Mouse (Mus musculus): ENCODE measurements around the gene Limch1. TPM values are rescaled to one million over a fixed set of nuclear protein-coding genes. Genes with fewer than 3 reads are reported as not detected.

Gene Limch1
- polyA plus RNA-seq, 1 experiment from 2014 or later = 25.1 TPM

- ATAC-seq (ENCODE audit: extremely low read depth, insufficient number of reproducible peaks, low FRiP score, low TSS enrichment) = no peak
- H3K27me3 ChIP-seq (replicated peaks) = no peaks in the 10 kb centered on the region
- H3K4me3 ChIP-seq = no peak overlapping the region
- no peak overlapping the region for H3K27ac ChIP-seq (replicated peaks)
- peaks cover 10% of the 10 kb centered on the region; the same call in 1 of the 2 replicates for H3K9me3 ChIP-seq
- no peak overlapping the region for H3K9ac ChIP-seq
- no peaks in the 10 kb centered on the region for H3K36me3 ChIP-seq
- peaks cover 11% of the 10 kb centered on the region for H3K4me1 ChIP-seq
- WGBS = 77% methylated on average over 9 of the region's 9 CpGs
- H3K4me2 ChIP-seq = no peak overlapping the region
Measured at GRCm38 (mm10) chr5:66908883-66909282, 163.3 kb downstream of the Limch1 start.

DNA sequence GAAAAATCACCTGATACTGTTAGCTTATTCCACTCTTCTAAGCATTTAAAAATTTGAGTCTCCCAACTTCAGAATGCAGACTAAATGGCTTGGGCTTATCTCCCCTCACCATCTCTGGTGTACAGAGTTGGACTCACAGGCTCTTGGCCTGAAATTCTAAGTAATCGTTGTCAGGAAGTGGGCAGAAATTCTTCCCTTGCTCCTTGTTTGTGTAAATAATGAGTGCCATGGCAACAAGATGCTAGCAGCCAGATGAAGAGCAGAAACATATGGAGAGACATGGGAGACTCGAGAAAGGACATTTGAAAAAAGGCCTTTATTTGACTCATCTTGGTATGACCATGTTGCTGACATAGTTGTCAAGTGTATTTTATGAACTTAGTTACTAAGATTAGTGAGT lies 164.3 kb downstream of the Limch1 start:
- Histone ChIP-seq H3K4me2 (no peak overlapping the region), H3K4me1 (peaks cover 10% of the 10 kb centered on the region), H3K9ac (no peak overlapping the region), H3K27me3 (replicated peaks) (no peaks in the 10 kb centered on the region), H3K4me3 (no peak overlapping the region), H3K27ac (replicated peaks) (no peak overlapping the region), H3K36me3 (no peaks in the 10 kb centered on the region), H3K9me3 (peaks cover 10% of the 10 kb centered on the region; the same call in 1 of the 2 replicates)
- no peak for ATAC-seq (ENCODE audit: extremely low read depth, insufficient number of reproducible peaks, low FRiP score, low TSS enrichment)
- WGBS = 17% methylated on average over 2 of the region's 2 CpGs

DNA sequence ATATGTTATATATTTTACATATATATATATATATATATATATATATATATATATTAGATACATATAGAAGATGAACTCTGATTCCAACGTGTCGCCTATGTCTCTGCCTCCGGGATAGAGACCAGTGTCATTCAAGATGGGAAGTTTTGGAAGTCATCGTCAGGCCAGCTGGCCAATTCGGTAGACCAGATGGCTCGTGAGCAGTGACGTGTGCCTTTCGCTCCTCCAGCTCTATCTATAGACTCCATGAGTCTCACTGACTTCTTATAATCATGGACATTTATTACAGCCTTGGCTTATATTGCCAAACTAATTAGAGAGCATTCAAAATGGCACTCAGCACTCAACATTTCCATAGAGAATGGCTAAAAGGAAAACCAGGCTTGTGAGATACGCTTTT lies 165.0 kb downstream of the Limch1 start:
- 90% methylated on average over 9 of the region's 9 CpGs for WGBS
- H3K36me3 ChIP-seq = no peaks in the 10 kb centered on the region
- H3K27ac ChIP-seq (replicated peaks) = no peak overlapping the region
- H3K4me3 ChIP-seq = no peak overlapping the region
- H3K9ac ChIP-seq = no peak overlapping the region
- no peaks in the 10 kb centered on the region for H3K27me3 ChIP-seq (replicated peaks)
- H3K9me3 ChIP-seq = peaks cover 10% of the 10 kb centered on the region; the same call in 1 of the 2 replicates
- peaks cover 4% of the 10 kb centered on the region for H3K4me1 ChIP-seq
- no peak for ATAC-seq (ENCODE audit: extremely low read depth, insufficient number of reproducible peaks, low FRiP score, low TSS enrichment)
- no peak overlapping the region for H3K4me2 ChIP-seq

DNA sequence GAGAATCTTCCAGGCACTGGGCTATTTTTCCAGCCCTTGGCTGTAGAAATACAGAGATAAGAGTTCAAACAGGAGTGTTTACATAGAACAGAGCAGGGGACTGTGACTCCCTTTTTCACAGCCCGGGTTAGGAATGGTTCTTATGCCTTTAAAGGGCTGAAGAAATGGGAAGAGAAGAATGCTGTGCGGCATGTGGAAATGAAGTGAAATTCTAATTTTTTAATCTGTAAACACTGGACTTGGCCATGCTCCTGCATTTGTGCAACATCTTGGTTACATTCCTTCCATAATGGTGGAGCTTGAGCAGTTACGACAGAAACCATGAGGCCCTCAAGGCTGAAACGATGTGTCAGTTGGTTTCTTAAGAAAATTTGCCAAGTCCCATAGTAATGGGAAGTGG lies 165.4 kb downstream of the Limch1 start:
- no peak overlapping the region for H3K9ac ChIP-seq
- H3K27ac ChIP-seq (replicated peaks) = no peak overlapping the region
- no peak overlapping the region for H3K4me3 ChIP-seq
- H3K4me1 ChIP-seq = peaks cover 4% of the 10 kb centered on the region; the same call in 1 of the 2 replicates
- no peaks in the 10 kb centered on the region for H3K36me3 ChIP-seq
- no peak for ATAC-seq (ENCODE audit: extremely low read depth, insufficient number of reproducible peaks, low FRiP score, low TSS enrichment)
- WGBS = 72% methylated on average over 4 of the region's 4 CpGs
- H3K4me2 ChIP-seq = no peak overlapping the region
- H3K27me3 ChIP-seq (replicated peaks) = no peaks in the 10 kb centered on the region
- peaks cover 10% of the 10 kb centered on the region; the same call in 1 of the 2 replicates for H3K9me3 ChIP-seq

- Histone ChIP-seq H3K4me1 (peaks cover 4% of the 10 kb centered on the region; the same call in 1 of the 2 replicates), H3K9me3 (peaks cover 10% of the 10 kb centered on the region; the same call in 1 of the 2 replicates), H3K27me3 (replicated peaks) (no peaks in the 10 kb centered on the region), H3K27ac (replicated peaks) (no peak overlapping the region), H3K36me3 (no peaks in the 10 kb centered on the region), H3K4me2 (no peak overlapping the region), H3K9ac (no peak overlapping the region), H3K4me3 (no peak overlapping the region)
- ATAC-seq (ENCODE audit: extremely low read depth, insufficient number of reproducible peaks, low FRiP score, low TSS enrichment) = no peak
- 63% methylated on average over 6 of the region's 6 CpGs for WGBS
Measured at GRCm38 (mm10) chr5:66913791-66914190, 168.2 kb downstream of the Limch1 start.

- H3K4me1 ChIP-seq = peaks cover 4% of the 10 kb centered on the region
- no peak overlapping the region for H3K4me3 ChIP-seq
- no peaks in the 10 kb centered on the region for H3K36me3 ChIP-seq
- no peaks in the 10 kb centered on the region for H3K9me3 ChIP-seq
- 76% methylated on average over 8 of the region's 8 CpGs for WGBS
- no peaks in the 10 kb centered on the region for H3K27me3 ChIP-seq (replicated peaks)
- H3K4me2 ChIP-seq = no peak overlapping the region
- no peak for ATAC-seq (ENCODE audit: extremely low read depth, insufficient number of reproducible peaks, low FRiP score, low TSS enrichment)
- no peak overlapping the region for H3K9ac ChIP-seq
- no peak overlapping the region for H3K27ac ChIP-seq (replicated peaks)
Measured at GRCm38 (mm10) chr5:66917353-66918315, 172.0 kb downstream of the Limch1 start.

GRCm38 (mm10) chr5:66918316-66919305 lies 173.0 kb downstream of the Limch1 start:
- Histone ChIP-seq H3K36me3 (no peaks in the 10 kb centered on the region), H3K27me3 (replicated peaks) (no peaks in the 10 kb centered on the region), H3K9me3 (no peaks in the 10 kb centered on the region), H3K4me1 (peaks cover 4% of the 10 kb centered on the region), H3K4me3 (no peak overlapping the region), H3K27ac (replicated peaks) (no peak overlapping the region), H3K4me2 (no peak overlapping the region), H3K9ac (no peak overlapping the region)
- 74% methylated on average over 11 of the region's 11 CpGs for WGBS
- no peak for ATAC-seq (ENCODE audit: extremely low read depth, insufficient number of reproducible peaks, low FRiP score, low TSS enrichment)

DNA sequence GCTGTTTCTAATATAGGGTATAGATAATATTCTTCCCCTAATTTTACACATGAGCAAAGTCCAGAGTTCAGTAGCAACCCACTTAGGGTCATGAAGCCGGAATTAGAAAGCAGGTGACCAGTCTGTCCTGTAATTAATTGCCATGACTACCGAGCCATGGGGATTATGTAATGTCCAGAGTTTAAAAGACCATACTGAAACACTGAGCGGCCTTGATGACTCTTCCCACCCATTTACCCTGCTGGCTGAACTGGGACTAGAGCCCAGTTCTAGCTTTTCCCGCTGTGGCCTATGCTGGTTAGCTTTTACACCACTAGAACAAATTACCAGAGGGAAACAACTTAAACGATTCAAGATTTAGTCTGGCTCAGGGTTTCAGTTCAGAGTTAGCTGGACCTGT lies 177.0 kb downstream of the Limch1 start:
- H3K9ac ChIP-seq = no peak overlapping the region
- H3K27me3 ChIP-seq (replicated peaks) = peaks cover 4% of the 10 kb centered on the region; the same call in 1 of the 2 replicates
- 77% methylated on average over 5 of the region's 5 CpGs for WGBS
- H3K9me3 ChIP-seq = no peaks in the 10 kb centered on the region
- H3K4me1 ChIP-seq = peaks cover 4% of the 10 kb centered on the region; the same call in 1 of the 2 replicates
- no peaks in the 10 kb centered on the region for H3K36me3 ChIP-seq
- H3K27ac ChIP-seq (replicated peaks) = no peak overlapping the region
- no peak for ATAC-seq (ENCODE audit: extremely low read depth, insufficient number of reproducible peaks, low FRiP score, low TSS enrichment)
- no peak overlapping the region for H3K4me3 ChIP-seq
- no peak overlapping the region for H3K4me2 ChIP-seq

- Histone ChIP-seq H3K4me1 (peaks cover 6% of the 10 kb centered on the region; the same call in 1 of the 2 replicates), H3K9ac (no peak overlapping the region), H3K4me2 (no peak overlapping the region), H3K9me3 (no peaks in the 10 kb centered on the region), H3K36me3 (no peaks in the 10 kb centered on the region), H3K27me3 (replicated peaks) (peaks cover 2% of the 10 kb centered on the region; the same call in 1 of the 2 replicates), H3K4me3 (no peak overlapping the region), H3K27ac (replicated peaks) (no peak overlapping the region)
- ATAC-seq (ENCODE audit: extremely low read depth, insufficient number of reproducible peaks, low FRiP score, low TSS enrichment) = no peak
- WGBS = 49% methylated on average over 6 of the region's 6 CpGs
Measured at GRCm38 (mm10) chr5:66929291-66929690, 183.7 kb downstream of the Limch1 start.

DNA sequence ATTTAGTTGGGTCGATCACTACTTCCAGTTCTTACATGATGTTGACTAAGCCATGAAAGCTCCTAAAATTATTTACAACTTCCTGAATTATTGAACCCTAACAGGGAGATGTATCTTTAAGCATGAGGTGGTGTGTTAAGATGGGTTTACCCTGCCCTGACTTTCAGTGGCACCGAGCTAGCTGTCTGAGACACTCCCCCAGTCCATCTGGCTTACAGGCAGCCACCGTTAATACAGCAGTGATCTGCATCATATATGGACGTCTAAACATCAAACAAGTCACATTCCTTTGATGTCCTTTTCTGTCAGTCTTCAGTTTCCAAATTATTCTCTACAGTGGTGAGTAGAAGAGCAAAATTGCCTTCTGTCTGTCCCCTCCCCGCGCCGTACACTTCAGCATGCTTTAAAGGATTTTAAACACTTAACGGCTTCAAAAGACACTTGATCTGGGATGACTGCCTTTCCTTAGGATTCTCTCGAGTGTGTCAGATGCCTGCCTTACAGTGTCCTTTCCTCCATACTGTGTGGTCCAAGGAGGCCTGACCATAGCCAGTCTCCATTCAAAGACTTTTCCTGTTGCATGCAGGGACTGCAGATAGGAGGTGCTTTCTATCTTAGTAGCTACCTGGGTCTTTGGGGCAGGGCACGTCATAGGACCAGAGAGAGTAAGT lies 187.6 kb downstream of the Limch1 start:
- Histone ChIP-seq H3K9me3 (no peaks in the 10 kb centered on the region), H3K4me2 (no peak overlapping the region), H3K27me3 (replicated peaks) (no peaks in the 10 kb centered on the region), H3K9ac (no peak overlapping the region), H3K4me1 (peaks cover 6% of the 10 kb centered on the region; the same call in 1 of the 2 replicates), H3K36me3 (no peaks in the 10 kb centered on the region), H3K4me3 (no peak overlapping the region), H3K27ac (replicated peaks) (no peak overlapping the region)
- WGBS = 68% methylated on average over 10 of the region's 10 CpGs
- ATAC-seq (ENCODE audit: extremely low read depth, insufficient number of reproducible peaks, low FRiP score, low TSS enrichment) = no peak

Measured in heart, embryonic 13.5 days (tissue).